Mouse (Mus musculus): ENCODE measurements around the gene Man1b1. TPM values are rescaled to one million over a fixed set of nuclear protein-coding genes. Genes with fewer than 3 reads are reported as not detected.

Man1b1 gene
- 38.3 to 49.0 TPM (median 42.3 TPM) in 4 replicates for total RNA-seq (2023; ENCODE audit: inconsistent age)

GRCm38 (mm10) chr2:25332286-25333160 lies at the start of gene Man1b1:
Man1b1 (plus strand) TSS chr2:25332338.

GRCm38 (mm10) chr2:25287927-25288649 lies 44.0 kb upstream of the Man1b1 start, which contains the start of gene Tmem210:
Tmem210 (plus strand) TSS chr2:25288145.

GRCm38 (mm10) chr2:25289651-25290050 lies 42.5 kb upstream of the Man1b1 start, which contains the start of gene Lrrc26:
Lrrc26 (plus strand) TSS chr2:25289915.

GRCm38 (mm10) chr2:25318971-25319773 lies 13.0 kb upstream of the Man1b1 start, which contains the start of gene Grin1:
Grin1 (minus strand) TSS chr2:25319187.

GRCm38 (mm10) chr2:25356208-25357079 lies 24.3 kb downstream of the Man1b1 start, which contains the start of gene Dpp7:
Dpp7 (minus strand) TSS chr2:25356359.

GRCm38 (mm10) chr2:25365091-25365761 lies 33.1 kb downstream of the Man1b1 start, which contains the start of gene Uap1l1:
Uap1l1 (minus strand) TSS chr2:25365682.

GRCm38 (mm10) chr2:25371764-25372643 lies 39.9 kb downstream of the Man1b1 start, which contains the start of gene Sapcd2:
Sapcd2 (plus strand) TSS chr2:25372321.

GRCm38 (mm10) chr2:25395721-25396596 lies 63.8 kb downstream of the Man1b1 start, which contains the start of gene Entpd2:
Entpd2 (plus strand) TSS chr2:25395874.

GRCm38 (mm10) chr2:25399051-25399450 lies 66.9 kb downstream of the Man1b1 start, which contains the start of gene Npdc1:
Npdc1 (plus strand) TSS chr2:25399351.

Other genes with a start within 250 kb of the Man1b1 start
- not detected in 4 replicates for gene Noxa1, start 237.2 kb upstream of the Man1b1 start, total RNA-seq (2023; ENCODE audit: inconsistent age)
- gene Nrarp, start 151.6 kb upstream of the Man1b1 start, total RNA-seq (2023; ENCODE audit: inconsistent age) = 5.3 to 6.8 TPM (median 6.0 TPM) in 4 replicates
- gene Tor4a, start 135.5 kb upstream of the Man1b1 start, total RNA-seq (2023; ENCODE audit: inconsistent age) = 28.8 to 32.8 TPM (median 31.4 TPM) in 4 replicates
- gene Nelfb, start 120.8 kb upstream of the Man1b1 start, total RNA-seq (2023; ENCODE audit: inconsistent age) = 71.2 to 97.5 TPM (median 84.8 TPM) in 4 replicates
- gene Stpg3, start 117.7 kb upstream of the Man1b1 start, total RNA-seq (2023; ENCODE audit: inconsistent age) = not detected in 4 replicates
- gene Fam166a, start 113.6 kb upstream of the Man1b1 start, total RNA-seq (2023; ENCODE audit: inconsistent age) = not detected in 4 replicates
- 114 to 127 TPM (median 119 TPM) in 4 replicates for gene Tubb4b, start 107.6 kb upstream of the Man1b1 start, total RNA-seq (2023; ENCODE audit: inconsistent age)
- gene Slc34a3, start 98.0 kb upstream of the Man1b1 start, total RNA-seq (2023; ENCODE audit: inconsistent age) = not detected in 4 replicates
- not detected in 4 replicates for gene Rnf224, start 95.6 kb upstream of the Man1b1 start, total RNA-seq (2023; ENCODE audit: inconsistent age)
- 0.51 TPM in 1 of 4 replicates, not detected in the others for gene Rnf208, start 90.1 kb upstream of the Man1b1 start, total RNA-seq (2023; ENCODE audit: inconsistent age)
- not detected in 4 replicates for gene Cysrt1, start 89.9 kb upstream of the Man1b1 start, total RNA-seq (2023; ENCODE audit: inconsistent age)
- 6.2 to 11.8 TPM (median 9.7 TPM) in 4 replicates for gene AL732309.1, start 85.5 kb upstream of the Man1b1 start, total RNA-seq (2023; ENCODE audit: inconsistent age)
- 17.0 to 23.1 TPM (median 22.3 TPM) in 4 replicates for gene Tmem203, start 76.9 kb upstream of the Man1b1 start, total RNA-seq (2023; ENCODE audit: inconsistent age)
- gene Tprn, start 69.7 kb upstream of the Man1b1 start, total RNA-seq (2023; ENCODE audit: inconsistent age) = 11.7 to 16.8 TPM (median 12.7 TPM) in 4 replicates
- 36.2 to 41.2 TPM (median 39.2 TPM) in 4 replicates for gene Ssna1, start 59.9 kb upstream of the Man1b1 start, total RNA-seq (2023; ENCODE audit: inconsistent age)
- gene Anapc2, start 59.9 kb upstream of the Man1b1 start, total RNA-seq (2023; ENCODE audit: inconsistent age) = 99.6 to 125 TPM (median 108 TPM) in 4 replicates
- not detected in 4 replicates for gene Tmem210, start 44.2 kb upstream of the Man1b1 start, total RNA-seq (2023; ENCODE audit: inconsistent age)
- not detected in 4 replicates for gene Lrrc26, start 42.4 kb upstream of the Man1b1 start, total RNA-seq (2023; ENCODE audit: inconsistent age)
- gene Grin1, start 13.2 kb upstream of the Man1b1 start, total RNA-seq (2023; ENCODE audit: inconsistent age) = not detected in 4 replicates
- gene Dpp7, start 24.0 kb downstream of the Man1b1 start, total RNA-seq (2023; ENCODE audit: inconsistent age) = 34.8 to 44.7 TPM (median 42.3 TPM) in 4 replicates
- 29.6 to 32.3 TPM (median 30.7 TPM) in 4 replicates for gene Uap1l1, start 33.3 kb downstream of the Man1b1 start, total RNA-seq (2023; ENCODE audit: inconsistent age)
- 0.94 to 1.4 TPM (median 1.1 TPM) in 4 replicates for gene Sapcd2, start 40.0 kb downstream of the Man1b1 start, total RNA-seq (2023; ENCODE audit: inconsistent age)
- not detected in 4 replicates for gene Entpd2, start 63.5 kb downstream of the Man1b1 start, total RNA-seq (2023; ENCODE audit: inconsistent age)
- gene Npdc1, start 67.0 kb downstream of the Man1b1 start, total RNA-seq (2023; ENCODE audit: inconsistent age) = not detected in 4 replicates
- gene Fut7, start 90.9 kb downstream of the Man1b1 start, total RNA-seq (2023; ENCODE audit: inconsistent age) = 0.24 TPM in 1 of 4 replicates, not detected in the others
- 36.8 to 44.5 TPM (median 42.0 TPM) in 4 replicates for gene Abca2, start 96.4 kb downstream of the Man1b1 start, total RNA-seq (2023; ENCODE audit: inconsistent age)
- gene Clic3, start 124.5 kb downstream of the Man1b1 start, total RNA-seq (2023; ENCODE audit: inconsistent age) = 0.80 TPM in 1 of 4 replicates, not detected in the others
- gene Paxx, start 128.8 kb downstream of the Man1b1 start, total RNA-seq (2023; ENCODE audit: inconsistent age) = 111 to 124 TPM (median 114 TPM) in 4 replicates
- not detected in 4 replicates for gene Ptgds, start 137.7 kb downstream of the Man1b1 start, total RNA-seq (2023; ENCODE audit: inconsistent age)
- not detected in 4 replicates for gene Lcn12, start 161.6 kb downstream of the Man1b1 start, total RNA-seq (2023; ENCODE audit: inconsistent age)
- gene Fbxw5, start 168.4 kb downstream of the Man1b1 start, total RNA-seq (2023; ENCODE audit: inconsistent age) = 69.9 to 80.2 TPM (median 72.7 TPM) in 4 replicates
- gene C8g, start 169.4 kb downstream of the Man1b1 start, total RNA-seq (2023; ENCODE audit: inconsistent age) = 0.45 to 2.0 TPM (median 0.80 TPM) in 4 replicates
- gene Traf2, start 214.6 kb downstream of the Man1b1 start, total RNA-seq (2023; ENCODE audit: inconsistent age) = 48.8 to 61.5 TPM (median 56.4 TPM) in 4 replicates
- 111 to 137 TPM (median 123 TPM) in 4 replicates for gene Edf1, start 225.5 kb downstream of the Man1b1 start, total RNA-seq (2023; ENCODE audit: inconsistent age)
- gene Mamdc4, start 242.5 kb downstream of the Man1b1 start, total RNA-seq (2023; ENCODE audit: inconsistent age) = 1.8 to 3.7 TPM (median 2.4 TPM) in 4 replicates
- gene Phpt1, start 242.9 kb downstream of the Man1b1 start, total RNA-seq (2023; ENCODE audit: inconsistent age) = 15.5 to 23.8 TPM (median 21.3 TPM) in 4 replicates
- 0.15 to 0.42 TPM (median 0.19 TPM) in 4 replicates for gene Ajm1, start 249.4 kb downstream of the Man1b1 start, total RNA-seq (2023; ENCODE audit: inconsistent age)